Mouse (Mus musculus) liver, embryonic 14.5 days (tissue): ENCODE results near the gene Srcin1. TPM values are rescaled to one million over a fixed set of nuclear protein-coding genes. Genes with fewer than 3 reads are reported as not detected.

Experiments
- ATAC-seq: fragments of 200-750 bp; cut with Nextera tagmentation; 2 replicates; pipeline ENCODE4 v1.8.0; 2017; ENCODE audit warnings: moderate number of reproducible peaks, mild to moderate bottlenecking, moderate library complexity; ENCODE audit not compliant: insufficient read depth
- DNase-seq, 3 experiments: peaks; one replicate each; pipeline ENCODE4 v3.0.0-alpha.2; 2012 to 2013; ENCODE audit warnings: low read depth in 3 of 3, low spot score in 3 of 3
- H3K27ac ChIP-seq: fragments of 300-500 bp; sonication (generic); 2 replicates; pipeline ENCODE4 v1.5.1; 2014; ENCODE audit warnings: moderate library complexity, mild to moderate bottlenecking, control low read depth, inconsistent platforms
- H3K27me3 ChIP-seq: fragments of 300-500 bp; sonication (generic); 2 replicates; pipeline ENCODE4 v1.6.1; 2014; ENCODE audit warnings: mild to moderate bottlenecking, low read length, moderate library complexity; ENCODE audit not compliant: control insufficient read depth, insufficient read depth
- H3K36me3 ChIP-seq: fragments of 300-500 bp; sonication (generic); replicated peaks from 2 replicates; pipeline ENCODE4 v1.6.1; 2014; ENCODE audit warnings: low read depth; ENCODE audit not compliant: control insufficient read depth, insufficient read depth
- H3K4me1 ChIP-seq, 2 experiments: fragments of 200-500 bp in 1 of 2; fragments of 300-500 bp in 1 of 2; sonication (generic) in 1 of 2; replicated peaks; 2 replicates each; pipeline ENCODE4 v1.6.1; 2012 to 2014; ENCODE audit warnings: antibody characterized with exemption in 1 of 2, inconsistent platforms in 1 of 2, low read length in 1 of 2; ENCODE audit not compliant: control insufficient read depth in 2 of 2, insufficient read depth in 2 of 2
- H3K4me2 ChIP-seq: fragments of 300-500 bp; sonication (generic); 2 replicates; pipeline ENCODE4 v1.6.1; 2014; ENCODE audit warnings: low read depth, mild to moderate bottlenecking, control low read depth, moderate library complexity
- H3K4me3 ChIP-seq, 2 experiments: fragments of 200-500 bp in 1 of 2; fragments of 300-500 bp in 1 of 2; sonication (generic) in 1 of 2; 2 replicates each; pipeline ENCODE4 v1.5.1; 2012 to 2014; ENCODE audit warnings: low read depth in 2 of 2, low read length in 2 of 2, mild to moderate bottlenecking in 2 of 2, control low read depth in 1 of 2, inconsistent platforms in 1 of 2, moderate library complexity in 1 of 2; ENCODE audit not compliant: insufficient read depth in 1 of 2
- H3K9ac ChIP-seq: fragments of 300-500 bp; sonication (generic); replicated peaks from 2 replicates; pipeline ENCODE4 v1.6.1; 2014; ENCODE audit warnings: mild to moderate bottlenecking, control low read depth, moderate library complexity
- H3K9me3 ChIP-seq: fragments of 300-500 bp; sonication (generic); 2 replicates; pipeline ENCODE4 v1.6.1; 2016; ENCODE audit warnings: low read length, mixed read lengths; ENCODE audit not compliant: control insufficient read depth
- CTCF ChIP-seq: IDR thresholded peaks from 2 replicates; pipeline ENCODE4 v1.5.1; 2016; ENCODE audit warnings: antibody characterized with exemption, low read depth, control low read depth
- EP300 ChIP-seq: IDR thresholded peaks from 2 replicates; pipeline ENCODE4 v1.6.1; 2016; ENCODE audit warnings: antibody characterized with exemption, low read depth
- WGBS: fragments of 180-500 bp; shearing (Covaris S2); extraction: QIAGEN DNeasy Blood & Tissue Kit; methylation state at CpG from one replicate; pipeline ENCODE4 v1.1.7; 2014; ENCODE audit not compliant: insufficient replicate concordance; 5-methylcytosine and 5-hydroxymethylcytosine counted together
- polyA plus RNA-seq, 2 experiments: library from polyadenylated mRNA; depleted of rRNA in 1 of 2; stranded (reverse) in 1 of 2; unstranded in 1 of 2; fragments of >200 nt; fragmentation: Nextera tagmentation in 1 of 2; extraction: Ambion mirVana in 1 of 2; gene quantifications; 2 replicates each; pipeline versions ENCODE4 v1.2.1 to v1.2.3; 2012 to 2014

The Srcin1 gene
- polyA plus RNA-seq, 2 experiments: 0.04 TPM; not detected in 1

DNA sequence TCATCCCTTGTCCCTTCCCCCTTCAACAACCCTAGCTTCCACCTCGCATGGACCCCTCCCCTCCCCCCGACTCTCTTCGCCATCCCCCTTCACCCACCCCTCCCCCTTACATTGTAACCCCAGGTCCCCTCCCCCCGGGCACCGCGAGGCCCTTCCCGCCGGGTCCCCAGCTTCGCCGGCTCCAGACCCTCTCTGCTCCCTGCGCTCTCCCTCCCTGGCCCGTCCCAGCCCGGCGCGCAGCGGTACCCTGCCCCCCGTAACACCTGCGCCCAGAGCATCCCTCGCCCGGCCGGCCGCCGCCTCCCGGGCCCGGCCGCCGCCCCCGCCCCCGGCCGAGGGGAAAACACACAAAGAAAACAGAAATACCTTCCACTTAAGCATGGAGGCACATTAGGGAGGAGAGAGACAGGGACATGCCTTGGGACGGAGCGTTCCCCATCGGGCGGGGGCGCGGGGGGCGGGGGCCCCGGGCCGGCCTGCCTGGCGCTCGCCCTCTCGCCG, 1.4 kb downstream of the Srcin1 start:
- under 1% methylated on average over 41 of the region's 43 CpGs for WGBS

GRCm38 (mm10) chr11:97573891-97574550, 2.0 kb downstream of the Srcin1 start:
- TF ChIP-seq EP300 (no peak), CTCF (no peak)
- WGBS: 3% methylated on average over 27 of the region's 28 CpGs
- ATAC-seq (no peak; the same call in 1 of the 2 replicates), DNase-seq (no peak)
- Histone ChIP-seq H3K27ac (no peak overlapping the region), H3K4me1 (no peaks in the 10 kb centered on the region), H3K27me3 (peaks cover 63% of the 10 kb centered on the region), H3K9ac (no peak overlapping the region), H3K9me3 (no peaks in the 10 kb centered on the region), H3K4me3 (no peak overlapping the region), H3K4me2 (no peak overlapping the region; the same call in 1 of the 2 replicates), H3K36me3 (no peaks in the 10 kb centered on the region)

More for the DNA sequence above, 1.4 kb downstream of the Srcin1 start:
- Histone ChIP-seq H3K9ac (no peak overlapping the region), H3K9me3 (no peaks in the 10 kb centered on the region), H3K36me3 (no peaks in the 10 kb centered on the region), H3K27ac (no peak overlapping the region), H3K27me3 (peaks cover 59% of the 10 kb centered on the region), H3K4me1 (no peaks in the 10 kb centered on the region), H3K4me3 (peak overlapping the region in 1 of 2 experiments; percentile 54; a peak in 2 of 4 replicates), H3K4me2 (peak overlapping the region; percentile 65)
- DNase-seq: no peak
- no peak for TF ChIP-seq CTCF
- TF ChIP-seq EP300: no peak
- ATAC-seq: no peak

GRCm38 (mm10) chr11:97572895-97573480, 3.0 kb downstream of the Srcin1 start:
- Histone ChIP-seq H3K4me1 (no peaks in the 10 kb centered on the region), H3K9me3 (no peaks in the 10 kb centered on the region), H3K27ac (no peak overlapping the region), H3K4me3 (no peak overlapping the region), H3K4me2 (no peak overlapping the region), H3K27me3 (peaks cover 67% of the 10 kb centered on the region), H3K36me3 (no peaks in the 10 kb centered on the region), H3K9ac (no peak overlapping the region)
- WGBS: 23% methylated on average over 7 of the region's 7 CpGs
- TF ChIP-seq CTCF (no peak), EP300 (no peak)
- no peak for ATAC-seq
- no peak for DNase-seq

DNA sequence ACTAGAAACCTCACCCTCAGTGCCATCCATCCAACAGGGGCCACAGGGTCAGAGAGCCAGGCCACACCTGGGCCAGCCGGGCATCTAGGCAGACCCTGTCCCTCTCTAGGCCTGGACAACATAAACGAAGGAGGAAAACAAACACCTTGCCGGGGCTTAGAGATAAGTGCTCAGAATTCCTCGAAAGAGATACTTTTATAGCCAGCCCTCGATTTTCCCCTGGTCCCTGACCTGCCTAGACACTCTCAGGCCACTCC, 4.0 kb downstream of the Srcin1 start:
- H3K4me1 ChIP-seq: no peaks in the 10 kb centered on the region
- no peak for ATAC-seq
- H3K4me2 ChIP-seq: no peak overlapping the region
- no peaks in the 10 kb centered on the region for H3K36me3 ChIP-seq
- no peaks in the 10 kb centered on the region for H3K9me3 ChIP-seq
- DNase-seq: no peak
- no peak overlapping the region for H3K27ac ChIP-seq
- H3K4me3 ChIP-seq: no peak overlapping the region
- TF ChIP-seq CTCF (no peak), EP300 (no peak)
- WGBS: 19% methylated on average over 5 of the region's 5 CpGs
- H3K27me3 ChIP-seq: peaks cover 69% of the 10 kb centered on the region
- H3K9ac ChIP-seq: no peak overlapping the region

GRCm38 (mm10) chr11:97571266-97572088, 4.5 kb downstream of the Srcin1 start:
- Histone ChIP-seq H3K4me2 (no peak overlapping the region), H3K9me3 (no peaks in the 10 kb centered on the region), H3K4me1 (no peaks in the 10 kb centered on the region), H3K27me3 (peaks cover 69% of the 10 kb centered on the region), H3K27ac (no peak overlapping the region), H3K9ac (no peak overlapping the region), H3K36me3 (no peaks in the 10 kb centered on the region), H3K4me3 (no peak overlapping the region)
- no peak for TF ChIP-seq EP300
- TF ChIP-seq CTCF: no peak
- ATAC-seq (no peak), DNase-seq (no peak)
- WGBS: 15% methylated on average over 8 of the region's 8 CpGs
